Mouse (Mus musculus) heart, adult 9 months (tissue): ENCODE data around the gene Dctn3.
"Not testable (repeated sequence)": the region's sequence is repeated elsewhere in the genome, so short reads cannot be mapped to it uniquely, and the experiment has no call there.

Experiments used
- DNase-seq, 2 experiments: peaks; one replicate each; pipeline ENCODE4 v3.0.0; 2022; ENCODE audit warnings: low spot score in 2 of 2

The Dctn3 gene

DNA sequence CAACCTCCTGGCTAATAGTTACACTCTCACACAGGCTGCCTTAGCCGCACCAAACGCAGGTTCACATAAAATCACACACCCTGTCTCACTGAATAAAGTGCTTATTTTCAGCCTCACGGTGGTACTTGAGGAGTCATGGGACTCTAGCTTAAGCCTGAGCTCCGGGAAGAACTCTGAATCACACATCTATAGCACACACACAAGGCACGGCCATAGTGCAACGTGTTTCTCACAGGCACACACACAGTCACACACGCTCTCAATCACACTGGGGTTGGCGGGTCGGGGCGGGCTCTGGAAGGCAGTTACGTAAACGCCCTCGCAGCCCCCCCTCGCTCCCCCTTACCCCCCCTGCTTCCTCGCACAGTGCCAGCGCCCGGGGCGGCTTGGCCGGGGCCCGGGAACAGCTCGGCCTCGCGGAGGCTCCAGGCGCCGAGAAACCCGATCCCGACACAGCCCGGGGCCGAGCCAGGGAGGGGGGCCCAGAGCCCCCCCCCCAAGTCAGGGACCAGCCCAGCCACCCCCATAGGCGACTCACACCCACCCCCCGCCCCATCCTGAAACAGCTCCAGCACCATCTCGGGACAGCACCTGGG is 24.5 kb downstream of the Dctn3 start:
- peak; percentile 51 to 52 for DNase-seq

DNA sequence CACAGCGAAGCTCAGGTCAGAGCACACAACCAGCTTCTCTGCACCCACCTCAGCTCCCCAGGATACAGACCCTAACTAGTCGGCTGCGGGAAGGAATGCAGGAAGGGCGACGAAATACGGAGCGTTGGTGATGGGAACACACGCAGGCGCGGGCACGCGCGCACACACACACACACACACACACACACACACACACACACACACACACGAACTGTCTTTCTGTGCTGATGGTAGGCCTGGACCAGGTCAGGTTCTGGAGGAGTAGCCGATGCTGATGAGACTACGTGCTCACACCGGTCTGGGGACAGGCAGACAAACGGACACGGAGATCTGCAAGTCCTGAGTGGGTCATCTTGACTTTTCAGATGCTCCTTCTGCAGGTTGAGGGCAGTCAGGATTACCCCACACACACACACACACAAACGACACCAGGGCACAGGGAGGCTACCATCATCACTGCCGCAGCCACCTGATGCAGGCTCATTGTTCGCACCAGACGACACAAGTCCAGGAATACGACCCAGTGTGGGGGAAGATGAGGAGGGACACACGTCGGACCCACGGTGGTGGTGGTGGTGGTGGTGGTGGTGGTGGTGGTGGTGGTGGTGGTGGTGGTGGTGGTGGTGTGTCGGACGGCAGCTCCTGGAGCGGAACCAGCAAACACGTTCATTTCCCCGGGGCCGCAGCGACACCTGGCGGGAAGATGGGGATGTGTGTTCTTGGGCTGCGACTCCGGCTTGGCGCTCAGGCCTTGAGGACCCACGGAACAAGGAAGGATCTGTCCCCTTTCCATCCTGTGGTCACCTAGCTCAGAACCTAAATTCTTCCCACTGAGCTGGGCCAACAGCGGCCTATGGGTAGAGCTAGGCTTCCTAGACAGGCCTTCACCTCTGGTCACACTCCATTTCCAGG is 25.8 kb downstream of the Dctn3 start, which contains the start of gene Cntfr:
Gene Cntfr (minus strand): TSS at position 160 of the 912 bp plus-strand sequence.
- DNase-seq, result peak; percentile 64 to 83

DNA sequence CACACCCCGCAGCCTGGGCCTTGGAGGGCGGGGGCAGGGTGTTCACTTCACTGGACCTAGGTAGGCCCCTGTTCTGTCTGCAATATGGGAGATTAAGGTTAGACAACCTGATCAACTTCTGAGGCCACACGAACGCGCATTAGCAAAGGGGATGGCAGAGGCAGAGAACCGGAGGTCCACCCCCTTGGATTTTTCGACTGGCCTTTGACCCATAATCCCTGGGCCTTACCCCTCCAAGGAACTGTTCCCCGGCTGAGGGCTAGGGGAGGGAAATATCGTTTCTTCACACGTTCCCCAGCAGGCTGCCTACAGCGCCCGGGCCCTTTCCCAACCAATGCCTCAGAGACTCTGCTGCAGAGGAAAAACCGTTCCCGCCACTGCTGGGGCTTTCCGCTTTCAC is 26.5 kb downstream of the Dctn3 start:
- not testable (repeated sequence) for DNase-seq

DNA sequence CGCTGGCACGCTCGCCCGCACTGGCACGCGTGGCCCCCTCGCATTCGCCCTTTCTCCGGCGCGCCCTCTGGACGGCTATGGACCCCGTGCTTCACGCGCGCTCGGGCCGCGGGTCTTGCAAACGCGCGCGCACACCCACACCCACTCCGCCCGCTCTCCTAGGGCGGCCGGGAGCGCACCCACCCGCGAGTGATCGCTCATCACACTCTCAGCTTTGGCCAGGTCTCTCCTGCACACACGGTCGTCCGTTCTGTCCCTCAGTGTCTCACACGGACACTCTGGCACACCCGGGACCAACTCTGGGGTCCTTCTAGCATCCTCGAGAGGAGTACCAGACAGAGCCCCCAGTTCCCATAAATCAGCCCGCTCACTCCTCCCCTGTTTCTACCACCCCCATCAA is 27.2 kb downstream of the Dctn3 start:
- not testable (repeated sequence) for DNase-seq

DNA sequence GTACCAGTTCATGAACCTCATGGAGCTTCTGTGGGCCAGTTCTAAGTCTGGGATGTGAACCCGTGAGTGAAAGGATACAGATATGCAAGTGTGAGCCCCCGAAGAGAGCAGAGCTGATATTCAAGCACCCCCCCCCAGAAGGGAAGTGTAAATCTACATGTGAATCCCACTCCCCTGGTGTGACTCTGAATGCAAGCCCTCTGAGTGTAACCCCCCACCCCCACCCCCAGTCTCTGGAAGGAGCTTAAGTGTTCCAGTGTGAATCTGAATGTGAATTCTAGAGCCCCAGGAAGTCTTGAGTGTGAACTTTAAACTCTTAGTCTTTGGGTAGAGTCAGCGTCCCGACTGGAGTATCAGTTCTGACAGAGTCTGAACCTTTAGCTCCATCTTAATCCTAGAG is 29.5 kb downstream of the Dctn3 start:
- not testable (repeated sequence) for DNase-seq

DNA sequence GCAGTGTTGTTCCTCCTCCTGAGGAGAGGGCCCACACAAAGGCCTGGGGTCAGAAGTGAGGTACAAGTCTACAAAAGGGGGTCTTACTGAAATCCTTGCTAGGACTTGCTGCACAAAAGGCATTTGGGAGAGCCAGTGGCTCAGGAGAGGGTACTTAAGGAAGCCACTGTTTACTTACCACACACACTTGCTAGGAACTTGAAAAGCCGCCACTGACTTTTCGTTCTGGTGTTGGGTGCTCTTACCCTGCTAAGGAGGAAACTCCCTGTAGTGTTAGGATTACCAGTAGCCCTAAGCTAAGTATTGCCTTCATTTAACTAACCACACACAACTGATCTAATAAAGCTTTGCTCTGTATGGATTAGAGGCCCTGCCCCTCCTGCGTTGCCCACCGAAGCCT is 33.0 kb downstream of the Dctn3 start:
- DNase-seq, result not testable (repeated sequence)

DNA sequence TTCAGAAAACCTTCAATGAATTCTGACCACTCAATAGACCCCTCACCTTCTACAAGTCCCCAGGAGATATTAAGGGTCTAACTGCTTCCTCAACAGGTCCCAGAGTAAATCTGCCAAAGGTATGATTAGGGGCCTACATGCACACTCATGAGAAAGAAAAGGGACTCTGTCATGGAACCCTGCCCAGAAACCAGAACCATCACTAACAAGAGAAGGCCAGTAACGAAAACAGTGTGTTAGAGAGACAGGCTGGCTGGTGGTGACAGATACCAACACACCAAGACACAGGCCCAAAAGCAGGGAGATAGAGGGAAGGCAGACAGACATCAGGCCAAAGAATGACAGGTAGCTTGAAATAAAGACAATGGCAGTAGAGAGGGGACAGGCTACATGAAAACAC is 34.4 kb downstream of the Dctn3 start:
- DNase-seq, result not testable (repeated sequence)

DNA sequence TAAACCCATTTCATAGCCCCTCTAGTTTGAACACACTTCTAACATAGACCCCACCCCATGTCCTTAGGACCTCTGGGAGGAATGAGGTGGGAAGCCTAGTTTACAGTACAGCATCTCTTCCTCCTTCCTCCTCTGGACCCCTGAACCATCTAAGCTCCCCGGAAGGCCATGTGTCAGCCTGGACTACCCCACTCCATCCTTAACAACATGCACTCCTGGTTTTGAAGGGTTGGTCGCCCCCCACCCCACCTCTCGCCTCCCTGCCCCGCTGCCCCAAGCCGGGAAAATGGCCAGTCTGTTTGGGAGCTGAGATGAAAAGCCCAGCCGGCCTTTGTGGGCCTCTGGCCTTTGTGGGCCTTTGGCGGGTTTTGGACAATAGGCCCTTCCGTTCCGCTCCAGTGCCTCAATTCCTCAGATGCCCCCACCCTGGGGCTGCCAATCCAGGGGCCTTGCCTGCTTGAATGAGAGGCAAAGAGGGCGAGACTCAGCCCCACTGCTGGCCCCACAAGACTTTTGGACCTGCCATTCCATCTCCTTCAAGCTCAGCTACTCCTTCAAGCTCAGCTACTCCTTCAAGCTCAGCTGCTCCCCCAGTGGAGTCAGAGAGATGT is 37.0 kb downstream of the Dctn3 start:
- DNase-seq, result not testable (repeated sequence)

DNA sequence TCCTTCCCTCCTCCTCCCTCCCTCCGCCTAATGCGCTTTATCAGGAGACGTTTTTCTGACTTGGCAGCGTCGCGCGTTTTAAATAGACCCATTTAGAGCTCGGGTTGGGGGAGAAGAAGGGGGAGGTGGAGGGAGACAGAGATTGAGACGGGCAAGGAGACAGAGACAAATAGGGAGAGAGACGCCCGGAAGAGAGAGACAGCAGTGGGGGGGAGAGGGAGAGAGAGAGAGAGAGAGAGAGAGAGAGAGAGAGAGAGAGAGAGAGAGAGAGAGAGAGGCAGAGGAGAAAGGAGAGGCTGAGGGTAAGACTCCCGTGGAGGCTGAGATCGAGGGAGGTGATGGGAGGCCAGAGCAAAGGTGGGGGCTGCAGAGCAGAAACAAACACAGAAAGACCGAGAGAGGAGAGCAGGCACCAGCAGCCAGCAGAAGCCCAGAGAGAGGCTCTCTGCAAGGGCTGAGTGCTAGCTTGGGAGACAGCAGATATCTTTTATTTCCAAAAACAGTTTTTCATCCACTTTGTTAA is 38.0 kb downstream of the Dctn3 start:
- DNase-seq, result not testable (repeated sequence)

DNA sequence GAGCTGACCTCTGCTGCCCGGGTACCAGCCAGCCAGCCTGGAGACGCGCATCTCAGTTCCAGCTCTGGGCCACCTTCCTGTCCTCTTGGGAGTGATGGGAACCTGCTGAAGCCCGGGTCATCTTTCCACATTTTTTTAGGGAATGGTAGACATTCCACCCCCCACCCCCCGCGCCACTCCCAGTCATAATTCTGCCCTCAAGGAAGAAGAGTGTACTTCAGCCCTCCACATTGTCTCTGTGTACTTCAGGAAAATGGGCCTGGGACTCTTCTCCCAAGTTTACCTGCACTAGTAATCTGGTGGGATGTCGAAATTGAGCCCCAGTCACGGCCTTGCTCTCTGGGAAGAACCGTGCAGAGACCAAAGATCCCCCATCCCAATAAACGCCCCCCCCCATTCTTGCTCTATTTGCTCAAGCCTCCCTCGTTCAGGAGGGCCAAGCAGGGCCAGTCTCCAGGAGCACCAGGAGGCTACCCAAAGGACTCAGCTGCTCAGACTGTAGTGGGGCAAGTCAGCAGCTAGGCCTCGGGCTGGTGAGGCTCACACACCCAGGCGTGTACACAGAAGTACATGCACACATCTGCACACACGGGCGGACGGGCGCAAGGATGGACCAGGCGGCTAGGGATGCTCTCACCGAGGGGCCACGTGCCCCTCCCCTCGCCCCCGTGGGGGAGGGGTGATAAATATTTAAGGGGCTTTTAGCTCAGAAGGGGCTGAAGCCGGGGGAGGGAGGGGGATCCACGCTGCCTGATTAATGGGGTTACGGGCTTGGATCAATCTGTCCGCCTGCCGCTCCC is 38.6 kb downstream of the Dctn3 start:
- DNase-seq, result not testable (repeated sequence)

DNA sequence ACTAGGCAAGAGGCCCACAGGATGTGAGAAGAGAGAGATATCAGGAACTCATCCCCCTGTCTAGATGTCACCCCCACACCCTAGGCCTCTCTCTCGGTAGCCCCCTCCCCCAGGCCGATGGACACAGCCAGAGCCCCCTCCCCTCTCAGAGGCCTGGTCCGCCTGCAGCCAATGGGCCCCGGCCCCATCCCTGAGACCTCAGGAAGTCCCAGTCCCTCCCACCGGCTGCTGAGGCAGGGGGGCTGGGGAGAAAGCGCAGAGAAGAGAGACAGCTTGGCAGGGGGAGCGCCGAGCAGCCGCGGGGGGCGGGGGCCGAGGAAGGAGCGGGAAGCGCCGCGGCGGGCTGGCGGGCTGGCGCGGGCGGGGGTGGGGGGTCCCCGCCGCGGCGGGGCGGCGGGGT is 39.7 kb downstream of the Dctn3 start:
- DNase-seq, result not testable (repeated sequence)

DNA sequence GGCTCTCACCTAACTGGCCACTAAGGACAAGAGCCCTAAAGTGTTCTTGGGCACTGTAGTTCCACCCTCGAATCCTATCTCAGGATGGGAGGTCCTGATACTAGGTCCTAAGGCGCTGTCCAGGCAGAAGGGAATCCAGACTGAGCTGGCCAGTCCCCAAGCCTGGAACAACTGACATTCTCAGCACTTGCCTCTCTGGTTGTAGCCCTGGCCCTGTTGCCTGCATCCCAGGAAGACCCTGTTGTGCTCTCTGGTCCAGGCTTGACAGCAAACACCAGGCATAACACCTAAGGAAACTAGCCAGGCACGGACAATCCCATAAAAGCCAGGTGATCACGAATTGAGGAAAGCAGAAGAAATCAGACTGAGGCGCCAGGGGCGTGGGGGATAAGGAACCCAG is 40.2 kb downstream of the Dctn3 start:
- DNase-seq, result no peak

DNA sequence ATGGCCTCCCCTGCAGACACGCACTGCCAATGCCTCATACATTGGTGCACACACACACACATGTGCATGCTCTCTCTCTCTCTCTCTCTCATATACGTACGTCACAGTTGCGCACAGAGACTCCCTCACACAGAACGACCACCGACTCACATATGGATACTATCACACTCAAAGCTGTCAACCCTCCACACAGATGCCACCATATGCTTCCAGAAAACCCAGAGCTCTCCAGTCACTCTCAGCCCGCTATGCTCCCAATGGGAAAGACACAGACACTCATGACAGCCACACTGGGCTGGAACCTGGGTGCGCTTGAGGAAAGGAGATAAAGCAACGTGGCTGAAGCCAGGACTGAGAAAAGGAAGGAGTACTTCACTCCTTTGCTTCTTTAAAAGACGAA is 41.0 kb downstream of the Dctn3 start:
- DNase-seq, result no peak

DNA sequence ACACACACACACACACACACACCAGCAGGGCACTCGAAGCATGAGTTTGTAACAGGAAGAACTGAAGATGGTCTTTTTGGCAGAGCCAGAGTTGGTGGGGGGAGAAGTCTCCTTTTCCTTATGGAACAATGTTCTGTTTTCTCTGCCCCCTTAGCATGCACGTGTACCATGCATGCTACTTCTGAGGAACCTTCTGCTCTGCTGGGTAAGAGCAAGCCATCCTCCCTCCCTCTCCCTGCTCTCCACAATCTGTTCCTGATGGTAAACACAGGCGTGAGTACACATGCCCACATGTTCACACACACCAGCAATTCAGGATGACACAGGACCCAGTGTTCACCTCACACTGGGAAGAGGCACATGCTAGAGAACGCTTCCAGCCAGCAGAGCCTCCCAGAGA is 41.8 kb downstream of the Dctn3 start:
- DNase-seq, result no peak

DNA sequence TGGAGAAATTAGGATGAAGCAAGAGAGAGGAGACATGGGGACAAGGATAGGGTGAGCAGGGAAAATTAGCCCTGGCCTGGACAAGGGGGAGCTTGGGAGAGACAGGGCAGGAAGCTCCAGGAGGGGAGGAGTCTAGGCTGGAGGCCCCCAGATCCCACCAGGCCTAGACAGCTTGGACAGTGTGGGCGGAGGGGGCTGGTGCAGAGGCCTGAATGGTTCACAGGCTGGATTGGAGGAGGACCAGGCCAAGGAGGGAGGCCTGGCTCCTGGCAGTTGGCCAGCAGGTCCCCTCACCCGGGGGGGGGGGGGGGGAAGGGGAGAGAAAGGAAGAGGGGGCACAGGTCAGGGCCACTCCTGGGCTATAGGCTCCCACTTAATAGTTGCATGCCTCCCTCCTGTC is 43.7 kb downstream of the Dctn3 start:
- no peak for DNase-seq

DNA sequence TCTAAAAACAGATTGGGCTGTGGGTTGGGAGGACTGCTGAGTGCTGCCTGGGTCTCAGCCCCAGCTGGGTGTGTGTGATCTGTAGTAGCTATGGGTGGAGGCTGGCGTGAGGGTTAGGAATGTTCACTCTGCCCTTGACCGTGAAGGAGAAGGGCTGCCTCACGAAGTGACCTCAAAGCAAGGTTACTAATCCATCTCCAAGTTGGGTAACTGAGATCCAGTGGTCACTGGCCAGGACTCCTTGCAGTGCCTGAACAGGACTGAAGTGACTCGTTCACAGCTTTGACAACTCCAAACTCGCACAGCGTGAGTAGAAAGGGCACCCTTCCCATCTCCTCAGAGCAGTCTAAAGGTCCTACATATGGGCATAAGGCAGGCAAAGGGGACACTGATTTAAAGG is 44.1 kb downstream of the Dctn3 start:
- DNase-seq, result no peak

DNA sequence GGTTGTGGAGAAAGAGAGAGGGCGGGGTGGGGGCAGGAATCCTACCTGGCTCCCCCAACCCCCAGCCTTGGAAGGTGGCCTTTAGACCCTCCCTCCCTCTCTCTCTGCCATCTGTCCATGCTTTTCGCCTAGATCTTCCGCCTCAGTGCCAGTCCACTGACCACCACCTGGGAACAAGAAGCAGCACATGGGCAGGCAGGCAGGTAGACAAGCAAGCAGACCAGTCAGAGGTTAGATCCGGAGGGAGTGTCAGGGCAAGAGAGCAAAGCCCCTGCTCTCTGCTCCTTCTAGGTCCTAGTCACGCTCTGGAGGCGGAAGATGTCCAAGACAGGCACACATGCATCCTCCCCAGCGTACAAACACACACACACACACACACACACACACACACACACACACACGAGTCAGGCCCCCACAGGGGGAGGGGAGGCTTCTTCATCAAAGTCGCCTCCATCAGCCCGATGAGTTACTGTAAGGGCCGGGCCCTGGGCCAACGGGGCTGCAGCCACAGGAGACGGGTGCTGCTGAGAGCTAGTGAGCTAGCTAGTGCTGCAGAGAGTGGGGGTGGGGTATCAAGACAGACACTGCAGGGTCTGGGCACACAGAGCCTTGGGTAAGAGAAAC is 45.9 kb downstream of the Dctn3 start:
- no peak for DNase-seq

DNA sequence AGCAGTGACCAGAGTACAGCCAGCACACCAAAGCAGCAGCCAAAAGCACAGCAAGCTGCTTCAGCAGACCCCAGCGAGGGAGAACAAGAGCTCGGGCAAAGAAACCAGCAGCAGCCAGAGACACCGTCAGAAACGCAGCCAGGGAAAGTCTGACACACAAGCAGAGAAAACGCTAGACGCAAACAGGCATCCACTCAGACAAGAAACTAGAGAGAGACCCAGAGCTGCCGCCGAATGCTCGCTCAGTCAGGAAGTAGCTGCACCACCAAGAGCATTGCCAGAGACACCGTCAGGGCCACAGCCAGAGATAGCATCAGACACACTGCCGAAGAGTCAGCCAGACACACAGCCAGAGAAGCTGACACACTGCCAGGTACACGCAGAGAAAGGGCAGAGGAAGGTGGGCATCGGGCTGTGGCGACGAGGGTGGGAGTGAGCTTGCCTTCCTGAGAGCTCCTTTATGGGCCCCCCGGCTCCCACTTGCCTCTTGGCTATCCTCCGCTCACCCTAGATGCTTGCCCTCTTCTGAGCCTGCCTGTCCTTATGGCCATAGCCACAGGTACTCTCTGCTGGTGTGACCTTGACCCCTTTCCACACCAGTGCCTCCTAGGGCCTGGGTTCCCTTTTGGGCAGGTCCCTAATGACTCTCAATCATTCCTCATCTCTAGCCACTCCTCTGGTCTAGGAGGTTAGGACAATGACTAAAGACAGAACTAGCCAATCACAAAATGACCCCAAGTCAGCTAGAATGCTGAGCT is 46.5 kb downstream of the Dctn3 start:
- no peak for DNase-seq

DNA sequence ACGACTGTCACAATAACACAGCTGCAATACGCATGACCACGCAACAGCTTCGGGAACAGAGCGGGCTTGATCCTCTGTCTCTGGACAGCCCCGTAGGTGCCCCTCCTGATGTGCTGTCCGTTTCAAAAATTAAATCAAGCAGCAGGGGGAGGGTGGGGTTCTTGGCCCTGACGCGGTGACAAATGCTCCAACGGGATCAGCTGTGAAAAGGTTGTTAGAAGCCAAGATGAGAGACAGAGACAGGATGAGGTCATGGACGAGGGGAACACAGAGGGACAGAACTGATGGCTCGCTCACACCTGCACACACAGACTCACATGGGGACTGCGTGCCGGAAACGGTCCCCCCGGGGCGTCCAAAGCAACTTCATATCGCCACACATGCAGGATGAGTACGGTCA is 49.8 kb downstream of the Dctn3 start:
- DNase-seq, result no peak

DNA sequence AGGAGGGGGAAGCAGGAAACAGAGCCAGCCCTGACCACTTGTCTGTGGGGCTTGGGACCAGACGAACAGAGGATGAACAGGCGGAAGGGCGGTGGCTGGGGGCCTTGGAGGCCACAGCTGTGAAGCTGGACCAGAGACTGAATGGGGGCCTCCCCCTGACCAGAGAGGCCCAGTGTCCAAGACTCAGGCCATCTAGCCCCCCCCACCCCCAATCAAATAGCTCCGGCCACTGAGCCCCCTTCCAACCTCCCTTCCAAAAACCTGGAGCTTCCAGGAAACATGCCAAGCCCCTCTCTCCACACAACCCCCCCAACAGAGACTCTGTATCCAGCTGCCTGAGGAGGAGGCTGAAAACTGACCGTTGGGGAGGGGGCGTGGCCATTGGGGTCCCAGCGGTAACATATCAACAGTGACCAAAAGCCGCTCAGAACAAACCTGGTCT is 50.4 kb downstream of the Dctn3 start:
- no peak for DNase-seq
